Mouse (Mus musculus) stomach, embryonic 16.5 days (tissue): ENCODE data around the gene Cuedc1. TPM values are rescaled to one million over a fixed set of nuclear protein-coding genes. Genes with fewer than 3 reads are reported as not detected.

ENCODE experiments used
- ATAC-seq: fragments of 200-750 bp; cut with Nextera tagmentation; 2 replicates; pipeline ENCODE4 v1.8.0; 2017; ENCODE audit warnings: moderate number of reproducible peaks, moderate TSS enrichment; ENCODE audit not compliant: insufficient read depth, low FRiP score
- H3K27ac ChIP-seq: fragments of 300-500 bp; sonication (generic); 2 replicates; pipeline ENCODE4 v1.5.1; 2014; ENCODE audit warnings: low read length
- H3K27me3 ChIP-seq: fragments of 300-500 bp; sonication (generic); 2 replicates; pipeline ENCODE4 v1.6.1; 2014; ENCODE audit warnings: low read length, control low read depth, mixed read lengths; ENCODE audit not compliant: control insufficient read depth, insufficient read depth
- H3K36me3 ChIP-seq: fragments of 300-500 bp; sonication (generic); 2 replicates; pipeline ENCODE4 v1.6.1; 2014; ENCODE audit warnings: low read length; ENCODE audit not compliant: control insufficient read depth, insufficient read depth
- H3K4me1 ChIP-seq: fragments of 300-500 bp; sonication (generic); 2 replicates; pipeline ENCODE4 v1.6.1; 2014; ENCODE audit warnings: low read length, control low read depth, mixed read lengths; ENCODE audit not compliant: control insufficient read depth, insufficient read depth
- H3K4me2 ChIP-seq: fragments of 300-500 bp; sonication (generic); 2 replicates; pipeline ENCODE4 v1.6.1; 2014; ENCODE audit warnings: low read depth, low read length, mixed read lengths
- H3K4me3 ChIP-seq: fragments of 300-500 bp; sonication (generic); replicated peaks from 2 replicates; pipeline ENCODE4 v1.5.1; 2014; ENCODE audit warnings: mild to moderate bottlenecking, low read length
- H3K9ac ChIP-seq: fragments of 300-500 bp; sonication (generic); 2 replicates; pipeline ENCODE4 v1.6.1; 2014; ENCODE audit warnings: low read length
- H3K9me3 ChIP-seq: fragments of 300-500 bp; sonication (generic); replicated peaks from 2 replicates; pipeline ENCODE4 v1.6.1; 2016; ENCODE audit warnings: low read length, control low read depth; ENCODE audit not compliant: control insufficient read depth
- WGBS: fragments of 180-500 bp; shearing (Covaris S2); extraction: QIAGEN DNeasy Blood & Tissue Kit; methylation state at CpG from one replicate; pipeline ENCODE4 v1.1.7; 2014; 5-methylcytosine and 5-hydroxymethylcytosine counted together
- polyA plus RNA-seq: library from polyadenylated mRNA; unstranded; fragments of >200 nt; fragmentation: Nextera tagmentation; extraction: Ambion mirVana; gene quantifications from 2 replicates; pipeline ENCODE4 v1.2.1, GENCODE M21; 2015

Gene Cuedc1
- polyA plus RNA-seq, 1 experiment from 2014 or later, result 11.3 TPM

DNA sequence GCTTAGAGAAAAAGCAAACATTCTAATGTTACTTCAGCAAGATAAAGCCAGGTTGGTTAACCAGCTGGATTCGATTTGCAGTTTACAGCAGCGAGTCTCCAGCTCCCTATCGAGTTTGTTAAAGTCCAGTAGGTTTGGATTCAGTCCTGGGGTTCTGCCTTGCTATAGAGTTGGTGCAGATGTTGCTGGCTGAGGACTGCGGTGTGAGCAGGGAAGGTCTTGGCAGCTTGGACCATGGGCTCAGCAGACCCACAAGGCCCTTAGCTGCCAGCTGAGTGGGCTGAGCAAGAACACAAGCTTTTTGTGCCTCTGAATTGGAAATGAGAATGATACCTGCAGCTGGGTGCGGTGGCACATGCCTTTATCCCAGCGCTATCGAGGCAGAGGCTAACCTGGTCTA, 37.4 kb downstream of the Cuedc1 start:
- no peaks in the 10 kb centered on the region for H3K36me3 ChIP-seq
- H3K27ac ChIP-seq, result 0 out of 2 replicates have a peak overlapping the region, but pooled peaks have one; percentile 31
- no peak overlapping the region for H3K9ac ChIP-seq
- ATAC-seq, result no peak
- no peaks in the 10 kb centered on the region for H3K9me3 ChIP-seq
- no peak overlapping the region for H3K4me3 ChIP-seq
- H3K27me3 ChIP-seq, result no peaks in the 10 kb centered on the region
- WGBS, result 52% methylated on average over 7 of the region's 7 CpGs
- peaks cover 27% of the 10 kb centered on the region for H3K4me1 ChIP-seq
- H3K4me2 ChIP-seq, result no peak overlapping the region

- H3K4me1 ChIP-seq, result peaks cover 26% of the 10 kb centered on the region
- H3K9ac ChIP-seq, result no peak overlapping the region
- H3K27me3 ChIP-seq, result no peaks in the 10 kb centered on the region
- H3K36me3 ChIP-seq, result no peaks in the 10 kb centered on the region
- H3K27ac ChIP-seq, result no peak overlapping the region
- H3K4me2 ChIP-seq, result no peak overlapping the region
- no peak overlapping the region for H3K4me3 ChIP-seq
- no peak for ATAC-seq
- no peaks in the 10 kb centered on the region for H3K9me3 ChIP-seq
- 69% methylated on average over 12 of the region's 12 CpGs for WGBS
Observed at GRCm38 (mm10) chr11:88137814-88138425, 40.1 kb downstream of the Cuedc1 start.

- Histone ChIP-seq H3K27ac (peak overlapping the region; percentile 18), H3K36me3 (no peaks in the 10 kb centered on the region), H3K9me3 (no peaks in the 10 kb centered on the region), H3K4me2 (no peak overlapping the region), H3K9ac (peak overlapping the region; percentile 29; the same call in 1 of the 2 replicates), H3K27me3 (no peaks in the 10 kb centered on the region), H3K4me3 (no peak overlapping the region), H3K4me1 (peaks cover 26% of the 10 kb centered on the region)
- WGBS, result 23% methylated on average over 20 of the region's 20 CpGs
- ATAC-seq, result no peak
Observed at GRCm38 (mm10) chr11:88139256-88139861, 41.5 kb downstream of the Cuedc1 start.

DNA sequence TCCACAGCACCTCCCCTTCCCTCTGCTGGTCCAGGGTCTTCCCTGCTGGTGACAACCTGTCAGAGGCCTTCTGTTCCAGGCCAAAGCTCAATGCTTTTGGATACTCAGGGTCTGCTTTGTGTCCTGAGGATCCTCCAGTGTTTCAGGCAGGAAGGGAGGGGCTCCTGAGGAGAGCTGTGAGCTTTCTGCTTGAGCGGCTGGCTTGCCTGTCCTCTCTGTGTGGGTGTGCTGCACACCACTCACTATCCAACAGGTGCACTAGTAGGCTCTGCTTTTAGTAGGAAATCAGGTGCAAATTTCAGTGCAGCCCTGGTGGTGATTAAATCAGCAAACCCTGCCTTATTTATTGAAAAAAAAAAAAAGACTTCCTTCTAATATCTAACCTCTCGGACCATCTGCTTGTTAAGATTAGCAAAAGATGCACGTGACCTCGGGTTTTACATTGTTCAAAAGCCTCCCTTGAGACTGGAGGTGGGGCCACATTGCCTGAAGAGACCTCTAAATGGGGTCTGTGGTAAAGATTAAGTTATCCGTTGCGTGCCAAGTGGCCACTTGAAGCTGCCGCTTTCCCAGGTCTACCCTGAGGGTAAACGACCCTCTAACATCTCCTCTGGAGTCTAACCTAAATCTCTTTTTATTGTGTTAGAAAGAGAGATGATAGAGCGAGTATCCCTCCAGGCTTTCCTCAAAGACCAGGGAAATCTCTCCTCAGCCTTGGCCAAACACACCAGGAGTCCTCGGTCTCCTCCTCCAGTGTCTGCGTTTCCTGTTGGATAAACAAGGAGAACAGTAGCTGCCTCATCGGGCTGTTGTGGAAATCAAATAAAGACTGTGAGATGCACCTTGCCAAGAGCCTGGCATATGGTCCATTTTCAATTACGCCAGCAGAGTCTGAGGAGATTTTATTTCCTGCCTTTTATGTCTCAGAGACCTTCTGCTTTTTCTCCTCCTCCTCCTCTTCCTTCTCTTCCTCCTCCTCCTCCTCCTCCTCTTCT, 42.5 kb downstream of the Cuedc1 start:
- H3K36me3 ChIP-seq, result no peaks in the 10 kb centered on the region
- WGBS, result 49% methylated on average over 13 of the region's 13 CpGs
- H3K9ac ChIP-seq, result 0 out of 2 replicates have a peak overlapping the region, but pooled peaks have one; percentile 17
- no peak for ATAC-seq
- no peak overlapping the region for H3K4me3 ChIP-seq
- H3K9me3 ChIP-seq, result no peaks in the 10 kb centered on the region
- H3K4me1 ChIP-seq, result peaks cover 26% of the 10 kb centered on the region
- peak overlapping the region; percentile 4; the same call in 1 of the 2 replicates for H3K27ac ChIP-seq
- no peak overlapping the region for H3K4me2 ChIP-seq
- H3K27me3 ChIP-seq, result no peaks in the 10 kb centered on the region

DNA sequence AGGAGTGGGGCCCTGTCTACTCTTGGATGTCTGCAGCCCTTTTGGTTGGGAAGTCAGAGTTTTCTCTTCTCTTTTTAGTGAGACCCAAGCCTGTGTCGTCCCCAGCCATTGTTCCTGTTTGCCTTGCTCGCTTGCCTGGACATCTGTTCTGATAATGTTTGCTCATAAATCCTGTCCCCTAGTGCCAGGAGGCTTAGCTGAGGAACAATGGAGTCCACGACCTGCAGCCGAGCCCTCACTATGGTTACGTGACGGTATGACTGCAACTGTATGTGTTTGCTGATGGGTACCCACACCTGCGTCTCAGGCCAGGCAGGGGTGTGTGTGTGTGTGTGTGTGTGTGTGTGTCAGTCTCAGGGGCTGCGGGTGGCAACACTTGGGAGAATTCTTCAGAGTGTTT, 44.5 kb downstream of the Cuedc1 start:
- peak overlapping the region; percentile 72 for H3K27ac ChIP-seq
- no peak overlapping the region for H3K4me3 ChIP-seq
- H3K9ac ChIP-seq, result no peak overlapping the region
- ATAC-seq, result peak; percentile 54; the same call in 1 of the 2 replicates
- no peaks in the 10 kb centered on the region for H3K36me3 ChIP-seq
- 45% methylated on average over 8 of the region's 8 CpGs for WGBS
- H3K4me1 ChIP-seq, result peaks cover 29% of the 10 kb centered on the region
- H3K9me3 ChIP-seq, result no peaks in the 10 kb centered on the region
- H3K27me3 ChIP-seq, result no peaks in the 10 kb centered on the region
- H3K4me2 ChIP-seq, result no peak overlapping the region

DNA sequence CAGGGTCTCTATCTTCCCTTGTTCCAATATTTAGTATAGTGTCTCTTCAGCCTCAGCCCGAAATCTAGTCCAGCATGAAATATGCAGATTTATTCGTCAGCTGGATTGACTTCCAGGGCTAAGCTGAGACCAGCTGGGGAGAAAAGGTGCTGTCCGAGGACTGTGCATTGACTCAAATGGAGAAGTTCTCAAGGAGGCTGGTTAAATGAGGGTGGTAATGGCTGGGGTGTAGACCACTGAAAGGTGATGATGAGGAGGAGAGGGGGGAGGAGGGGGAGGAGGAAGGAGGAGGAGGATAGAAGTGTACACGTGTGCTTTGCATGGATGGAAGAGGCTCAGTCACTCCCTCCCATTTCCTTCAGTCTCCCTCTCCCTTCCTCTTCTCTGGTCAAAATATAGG, 46.2 kb downstream of the Cuedc1 start:
- peaks cover 35% of the 10 kb centered on the region for H3K4me1 ChIP-seq
- H3K27ac ChIP-seq, result no peak overlapping the region
- no peak overlapping the region for H3K4me2 ChIP-seq
- H3K9ac ChIP-seq, result no peak overlapping the region
- 68% methylated on average over 4 of the region's 4 CpGs for WGBS
- no peaks in the 10 kb centered on the region for H3K27me3 ChIP-seq
- H3K4me3 ChIP-seq, result no peak overlapping the region
- H3K36me3 ChIP-seq, result no peaks in the 10 kb centered on the region
- no peaks in the 10 kb centered on the region for H3K9me3 ChIP-seq
- ATAC-seq, result no peak

GRCm38 (mm10) chr11:88145214-88146006, 47.6 kb downstream of the Cuedc1 start:
- WGBS, result 68% methylated on average over 13 of the region's 13 CpGs
- Histone ChIP-seq H3K4me2 (no peak overlapping the region), H3K4me1 (peaks cover 26% of the 10 kb centered on the region), H3K9me3 (no peaks in the 10 kb centered on the region), H3K27ac (no peak overlapping the region; the same call in 1 of the 2 replicates), H3K4me3 (no peak overlapping the region), H3K36me3 (no peaks in the 10 kb centered on the region), H3K9ac (no peak overlapping the region), H3K27me3 (no peaks in the 10 kb centered on the region)
- no peak for ATAC-seq

- no peaks in the 10 kb centered on the region for H3K27me3 ChIP-seq
- H3K27ac ChIP-seq, result no peak overlapping the region; the same call in 1 of the 2 replicates
- no peak overlapping the region for H3K9ac ChIP-seq
- no peak for ATAC-seq
- peaks cover 32% of the 10 kb centered on the region for H3K4me1 ChIP-seq
- H3K4me2 ChIP-seq, result no peak overlapping the region
- no peak overlapping the region for H3K4me3 ChIP-seq
- H3K9me3 ChIP-seq, result no peaks in the 10 kb centered on the region
- 70% methylated on average over 12 of the region's 12 CpGs for WGBS
- no peaks in the 10 kb centered on the region for H3K36me3 ChIP-seq
Observed at GRCm38 (mm10) chr11:88146264-88147060, 48.6 kb downstream of the Cuedc1 start.
